ENCODE assay signal across 24 mouse cellular contexts in genomic region chr12:104322454-104322853, GRCm38 (mm10). TPM values are rescaled to one million over a fixed set of nuclear protein-coding genes. Genes with fewer than 3 reads are reported as not detected.
"Had no signal": no experiment of that assay in that cellular context is flagged by ENCODE, and none has a peak within 500 bp of the region (broad histone marks: within the 10 kb centered on the region; RNA-seq: fewer than 3 reads in every experiment).

No protein-coding gene starts in this region.

- H3K9me3 ChIP-seq: liver, embryonic 12.5 days; midbrain, embryonic 10.5 days; midbrain, embryonic 12.5 days; neural tube, embryonic 13.5 days; neural tube, embryonic 15.5 days had no signal

- H3K36me3 ChIP-seq: liver, embryonic 12.5 days; midbrain, embryonic 10.5 days; midbrain, embryonic 12.5 days; neural tube, embryonic 13.5 days; neural tube, embryonic 15.5 days had no signal

- ATAC-seq: liver, embryonic 12.5 days; midbrain, embryonic 16.5 days had no signal

- H3K4me2 ChIP-seq: liver, embryonic 12.5 days; midbrain, embryonic 12.5 days; neural tube, embryonic 13.5 days; neural tube, embryonic 15.5 days had no signal

- H3K27me3 ChIP-seq: liver, embryonic 12.5 days; midbrain, embryonic 12.5 days; neural tube, embryonic 13.5 days; neural tube, embryonic 15.5 days had no signal

- H3K9ac ChIP-seq: liver, embryonic 12.5 days; liver, embryonic 14.5 days; midbrain, embryonic 12.5 days; neural tube, embryonic 13.5 days; neural tube, embryonic 15.5 days had no signal

- H3K27ac ChIP-seq: liver, embryonic 12.5 days; liver, embryonic 14.5 days; midbrain, embryonic 10.5 days; midbrain, embryonic 12.5 days; neural tube, embryonic 13.5 days; neural tube, embryonic 15.5 days had no signal

- DNase-seq: lung, adult 18-20 months; midbrain, embryonic 14.5 days; retina, postnatal 1 day; right cerebral cortex, adult 18-20 months; right cerebral cortex, postnatal 25 days; right cerebral cortex, postnatal 4 days; spleen, adult 18-20 months; thymus, adult 2 months; thymus, postnatal 25 days; thymus, postnatal 4 days had no signal

- H3K4me1 ChIP-seq: liver, embryonic 12.5 days; midbrain, embryonic 10.5 days; midbrain, embryonic 12.5 days; neural tube, embryonic 13.5 days; neural tube, embryonic 15.5 days had no signal

- H3K4me3 ChIP-seq: liver, embryonic 12.5 days; midbrain, embryonic 10.5 days; midbrain, embryonic 12.5 days; myocyte; neural tube, embryonic 13.5 days; neural tube, embryonic 15.5 days had no signal

RNA-seq across cellular contexts. Expression of gene Serpina3j, which starts 8.1 kb away (rescaled TPM):
- polyA plus RNA-seq: liver, adult 2 months; liver, embryonic 12.5 days; liver, embryonic 14.5 days; liver, embryonic 16.5 days; midbrain, embryonic 10.5 days; midbrain, embryonic 12.5 days; midbrain, embryonic 14.5 days; midbrain, embryonic 16.5 days; myocyte; neural tube, embryonic 11.5 days; neural tube, embryonic 13.5 days; neural tube, embryonic 15.5 days; small intestine, adult 2 months; stomach, embryonic 14.5 days; stomach, embryonic 16.5 days had no signal

RNA-seq across cellular contexts. Expression of gene Serpina3k, which starts 15.8 kb away (rescaled TPM):
- polyA plus RNA-seq: liver, embryonic 12.5 days; liver, embryonic 14.5 days; liver, embryonic 16.5 days; midbrain, embryonic 10.5 days; midbrain, embryonic 12.5 days; midbrain, embryonic 14.5 days; midbrain, embryonic 16.5 days; myocyte; neural tube, embryonic 11.5 days; neural tube, embryonic 13.5 days; neural tube, embryonic 15.5 days; small intestine, adult 2 months; stomach, embryonic 14.5 days; stomach, embryonic 16.5 days had no signal

RNA-seq across cellular contexts. Expression of gene Serpina3m, which starts 15.8 kb away (rescaled TPM):
- polyA plus RNA-seq: liver, embryonic 12.5 days; midbrain, embryonic 10.5 days; midbrain, embryonic 12.5 days; midbrain, embryonic 14.5 days; midbrain, embryonic 16.5 days; myocyte; neural tube, embryonic 11.5 days; neural tube, embryonic 13.5 days; neural tube, embryonic 15.5 days; small intestine, adult 2 months; stomach, embryonic 14.5 days; stomach, embryonic 16.5 days had no signal

RNA-seq across cellular contexts. Expression of gene Serpina3i, which starts 59.5 kb away (rescaled TPM):
- polyA plus RNA-seq: midbrain, embryonic 10.5 days; midbrain, embryonic 14.5 days; midbrain, embryonic 16.5 days; myocyte; neural tube, embryonic 13.5 days; stomach, embryonic 14.5 days had no signal
